Mouse (Mus musculus): Measurements from ENCODE around the gene Fam120b.

GRCm38 (mm10) chr17:15431021-15431514, 35.1 kb downstream of the Fam120b start:
- TF ChIP-seq CTCF (IDR thresholded peaks at IDR 0.05) (no peak), EP300 (IDR thresholded peaks at IDR 0.05; ENCODE audit: insufficient read depth, low read depth, low read length) (no peak)
